Mouse (Mus musculus) ES-Bruce4 (cell line): ENCODE results near the gene Ccdc92b.

Experiments used
- CTCF ChIP-seq: IDR thresholded peaks from one replicate; pipeline ENCODE4 v1.8.1; 2011; ENCODE audit warnings: low read depth, low read length
- POLR2A ChIP-seq: IDR thresholded peaks from one replicate; pipeline ENCODE4 v1.8.1; 2011; ENCODE audit warnings: low read length; ENCODE audit not compliant: insufficient read depth

DNA sequence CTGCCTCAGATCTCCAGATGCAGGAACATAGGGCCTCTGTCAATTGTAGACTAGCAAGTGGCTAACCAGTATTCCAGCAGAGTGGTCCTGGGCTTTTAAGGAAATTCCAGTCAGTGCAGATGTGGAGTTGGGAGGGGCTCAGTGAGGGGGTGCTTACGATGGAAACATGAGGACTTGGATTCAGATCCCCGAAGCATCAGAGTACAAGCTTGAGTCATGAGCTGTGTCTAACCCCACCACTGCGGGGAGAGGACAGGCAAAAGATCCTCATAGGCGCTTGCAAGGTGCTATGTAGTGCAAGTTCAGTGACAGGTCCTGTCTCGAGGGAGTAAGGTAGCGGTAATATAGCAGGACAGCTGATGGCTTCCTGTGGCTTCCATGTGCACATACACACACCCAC is 42.8 kb downstream of the Ccdc92b start:
- no peak for TF ChIP-seq CTCF
- TF ChIP-seq POLR2A, result no peak
